Mouse (Mus musculus) midbrain, postnatal 0 days (tissue): ENCODE data around the gene Ldlrap1. TPM values are rescaled to one million over a fixed set of nuclear protein-coding genes. Genes with fewer than 3 reads are reported as not detected.

Experiments
- ATAC-seq: fragments of 200-750 bp; cut with Nextera tagmentation; 2 replicates; pipeline ENCODE4 v1.8.0; 2017; ENCODE audit warnings: moderate number of reproducible peaks, mild to moderate bottlenecking, moderate TSS enrichment, moderate library complexity; ENCODE audit not compliant: low FRiP score
- DNase-seq: peaks from one replicate; pipeline ENCODE4 v3.0.0-alpha.2; 2015; ENCODE audit warnings: low spot score
- H3K27ac ChIP-seq: fragments of 300-500 bp; sonication (generic); 2 replicates; pipeline ENCODE4 v1.5.1; 2014; ENCODE audit warnings: low read depth, mild to moderate bottlenecking, low read length, mixed read lengths
- H3K27me3 ChIP-seq: fragments of 300-500 bp; sonication (generic); 2 replicates; pipeline ENCODE4 v1.6.1; 2014; ENCODE audit warnings: low read length, control low read depth, mixed read lengths; ENCODE audit not compliant: insufficient read depth
- H3K36me3 ChIP-seq: fragments of 300-500 bp; sonication (generic); 2 replicates; pipeline ENCODE4 v1.6.1; 2014; ENCODE audit warnings: low read length, control low read depth, mixed read lengths; ENCODE audit not compliant: insufficient read depth
- H3K4me1 ChIP-seq: fragments of 300-500 bp; sonication (generic); 2 replicates; pipeline ENCODE4 v1.6.1; 2014; ENCODE audit warnings: mild to moderate bottlenecking, control low read depth, antibody characterized with exemption, low read length, mixed read lengths; ENCODE audit not compliant: insufficient read depth
- H3K4me2 ChIP-seq: fragments of 300-500 bp; sonication (generic); 2 replicates; pipeline ENCODE4 v1.6.1; 2014; ENCODE audit warnings: low read depth, mild to moderate bottlenecking, low read length, mixed read lengths; ENCODE audit not compliant: poor library complexity, severe bottlenecking
- H3K4me3 ChIP-seq: fragments of 300-500 bp; sonication (generic); 2 replicates; pipeline ENCODE4 v1.5.1; 2014; ENCODE audit warnings: low read depth, mild to moderate bottlenecking, low read length, moderate library complexity
- H3K9ac ChIP-seq: fragments of 300-500 bp; sonication (generic); replicated peaks from 2 replicates; pipeline ENCODE4 v1.6.1; 2014; ENCODE audit warnings: mild to moderate bottlenecking, low read length, moderate library complexity, mixed read lengths; ENCODE audit not compliant: poor library complexity, severe bottlenecking
- H3K9me3 ChIP-seq: fragments of 300-500 bp; sonication (generic); 2 replicates; pipeline ENCODE4 v1.6.1; 2016; ENCODE audit warnings: low read length, control low read depth
- CTCF ChIP-seq: IDR thresholded peaks from 2 replicates; pipeline ENCODE4 v1.5.1; 2016; ENCODE audit warnings: antibody characterized with exemption, mild to moderate bottlenecking
- WGBS: fragments of 180-500 bp; shearing (Covaris S2); extraction: QIAGEN DNeasy Blood & Tissue Kit; methylation state at CpG from one replicate; pipeline ENCODE4 v1.1.7; 2014; 5-methylcytosine and 5-hydroxymethylcytosine counted together
- polyA plus RNA-seq: library from polyadenylated mRNA; unstranded; fragments of >200 nt; fragmentation: Nextera tagmentation; extraction: Ambion mirVana; gene quantifications from 2 replicates; pipeline ENCODE4 v1.2.1, GENCODE M21; 2015
- total RNA-seq: library from RNA; depleted of rRNA; stranded (reverse); fragments of >200 nt; gene quantifications from 2 replicates; pipeline ENCODE4 v1.2.3, GENCODE M21; 2014

Ldlrap1 gene
- total and polyA plus RNA-seq, 2 experiments from 2014 or later: 2.5 to 3.1 TPM

DNA sequence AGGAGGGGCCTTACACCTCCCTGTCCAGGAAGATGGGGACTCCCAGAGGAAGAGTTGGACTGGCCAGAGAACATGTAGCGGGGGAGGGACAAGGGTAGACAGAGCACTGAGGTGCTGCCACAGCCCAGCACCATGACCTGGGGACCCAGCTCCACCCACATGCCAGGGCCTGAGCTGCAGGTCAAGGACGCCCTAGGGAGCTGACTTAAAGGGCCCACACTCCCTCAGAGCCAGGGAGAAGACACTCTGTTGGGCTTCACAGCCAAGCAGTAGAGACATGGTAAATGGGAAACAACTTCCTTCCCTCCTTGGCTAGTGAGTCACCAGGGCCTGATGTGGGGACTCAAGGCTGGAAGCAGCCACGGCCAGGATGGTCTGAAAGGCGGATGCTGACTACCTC is 9.5 kb downstream of the Ldlrap1 start:
- H3K36me3 ChIP-seq: no peaks in the 10 kb centered on the region
- ATAC-seq: no peak
- no peaks in the 10 kb centered on the region for H3K27me3 ChIP-seq
- no peaks in the 10 kb centered on the region for H3K9me3 ChIP-seq
- no peak for DNase-seq
- no peak overlapping the region for H3K9ac ChIP-seq
- H3K4me1 ChIP-seq: no peaks in the 10 kb centered on the region; the same call in 1 of the 2 replicates
- no peak for TF ChIP-seq CTCF
- H3K4me2 ChIP-seq: no peak overlapping the region
- no peak overlapping the region for H3K27ac ChIP-seq
- no peak overlapping the region for H3K4me3 ChIP-seq
- 74% methylated on average over 4 of the region's 4 CpGs for WGBS

DNA sequence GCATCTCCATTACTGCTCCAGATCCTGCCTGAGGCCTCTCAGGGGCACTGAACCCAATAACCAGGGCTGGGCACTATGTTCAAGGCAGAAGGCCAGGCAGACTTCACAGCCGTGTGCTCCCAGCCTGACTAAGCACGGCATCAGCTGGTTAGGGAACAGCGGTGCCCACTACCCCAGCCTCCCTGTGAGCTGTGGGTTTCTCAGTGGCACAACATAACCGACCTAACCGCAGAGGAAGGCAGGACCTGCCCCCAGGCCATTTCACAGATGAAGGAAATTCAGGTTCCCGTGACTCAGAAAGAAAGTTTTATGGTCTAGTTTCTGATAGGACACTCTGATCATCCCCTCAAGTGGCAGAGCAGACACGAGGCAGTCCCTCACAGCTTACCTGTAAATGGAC is 10.9 kb downstream of the Ldlrap1 start:
- Histone ChIP-seq H3K9ac (no peak overlapping the region), H3K9me3 (no peaks in the 10 kb centered on the region), H3K27me3 (no peaks in the 10 kb centered on the region), H3K4me2 (no peak overlapping the region), H3K36me3 (no peaks in the 10 kb centered on the region), H3K27ac (no peak overlapping the region), H3K4me3 (no peak overlapping the region), H3K4me1 (no peaks in the 10 kb centered on the region; the same call in 1 of the 2 replicates)
- no peak for ATAC-seq
- WGBS: 77% methylated on average over 7 of the region's 7 CpGs
- DNase-seq: no peak
- TF ChIP-seq CTCF: no peak

- Histone ChIP-seq H3K27me3 (no peaks in the 10 kb centered on the region), H3K4me3 (no peak overlapping the region), H3K4me1 (no peaks in the 10 kb centered on the region; the same call in 1 of the 2 replicates), H3K4me2 (no peak overlapping the region), H3K9ac (no peak overlapping the region), H3K27ac (no peak overlapping the region), H3K36me3 (no peaks in the 10 kb centered on the region), H3K9me3 (no peaks in the 10 kb centered on the region)
- DNase-seq (no peak), ATAC-seq (no peak)
- no peak for TF ChIP-seq CTCF
- 84% methylated on average over 13 of the region's 13 CpGs for WGBS
Observed at GRCm38 (mm10) chr4:134754941-134755340, 12.9 kb downstream of the Ldlrap1 start.

GRCm38 (mm10) chr4:134754371-134754770 is 13.5 kb downstream of the Ldlrap1 start:
- H3K27me3 ChIP-seq: no peaks in the 10 kb centered on the region
- no peak for TF ChIP-seq CTCF
- H3K27ac ChIP-seq: no peak overlapping the region
- H3K4me2 ChIP-seq: no peak overlapping the region
- no peaks in the 10 kb centered on the region; the same call in 1 of the 2 replicates for H3K4me1 ChIP-seq
- no peak overlapping the region for H3K4me3 ChIP-seq
- no peaks in the 10 kb centered on the region for H3K9me3 ChIP-seq
- ATAC-seq: no peak
- DNase-seq: no peak
- 50% methylated on average over 10 of the region's 10 CpGs for WGBS
- H3K36me3 ChIP-seq: no peaks in the 10 kb centered on the region
- no peak overlapping the region for H3K9ac ChIP-seq

- no peaks in the 10 kb centered on the region for H3K36me3 ChIP-seq
- TF ChIP-seq CTCF: no peak
- H3K27ac ChIP-seq: no peak overlapping the region
- 27% methylated on average over 17 of the region's 17 CpGs for WGBS
- H3K9me3 ChIP-seq: no peaks in the 10 kb centered on the region
- H3K4me2 ChIP-seq: no peak overlapping the region
- no peak for ATAC-seq
- no peak overlapping the region for H3K9ac ChIP-seq
- DNase-seq: no peak
- H3K27me3 ChIP-seq: no peaks in the 10 kb centered on the region
- H3K4me1 ChIP-seq: no peaks in the 10 kb centered on the region; the same call in 1 of the 2 replicates
- no peak overlapping the region for H3K4me3 ChIP-seq
Observed at GRCm38 (mm10) chr4:134753516-134754261, 14.1 kb downstream of the Ldlrap1 start.

- DNase-seq: no peak
- Histone ChIP-seq H3K4me1 (no peaks in the 10 kb centered on the region; the same call in 1 of the 2 replicates), H3K9ac (no peak overlapping the region), H3K27me3 (no peaks in the 10 kb centered on the region), H3K4me3 (no peak overlapping the region), H3K27ac (no peak overlapping the region), H3K36me3 (no peaks in the 10 kb centered on the region), H3K4me2 (no peak overlapping the region), H3K9me3 (no peaks in the 10 kb centered on the region)
- WGBS: 38% methylated on average over 11 of the region's 11 CpGs
- no peak for TF ChIP-seq CTCF
- ATAC-seq: no peak
Observed at GRCm38 (mm10) chr4:134752911-134753426, 14.9 kb downstream of the Ldlrap1 start.
